Mouse (Mus musculus): ENCODE measurements around the gene Kcnq1.

DNA sequence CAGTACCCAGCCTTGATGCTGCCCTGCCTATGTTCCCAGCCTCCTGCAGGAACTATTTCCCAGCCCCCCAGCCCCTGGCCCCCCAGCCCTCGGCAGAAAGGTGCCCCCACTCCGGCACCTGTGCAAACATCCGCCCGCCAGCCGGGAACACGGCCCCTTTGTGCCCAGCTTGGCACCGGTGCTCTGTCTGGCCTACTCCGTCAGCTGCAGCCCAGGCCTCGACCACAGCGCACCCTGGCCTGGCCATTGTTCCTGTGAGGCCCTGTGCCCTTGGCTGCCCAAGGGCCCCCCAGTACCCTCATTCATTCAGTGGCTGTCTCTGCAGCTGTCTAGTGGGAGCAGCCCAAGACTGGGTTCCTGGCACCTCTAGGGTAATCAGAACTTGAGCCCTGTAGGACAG lies 80.2 kb downstream of the Kcnq1 start:
- TF ChIP-seq CTCF (IDR thresholded peaks at IDR 0.05 in 2 of 3, conservative IDR thresholded peaks at IDR 0.05 in 1 of 3; ENCODE audit: control insufficient read depth in 1 of 3, insufficient read depth in 1 of 3, low read depth in 2 of 3, low read length in 3 of 3, poor library complexity in 1 of 3, severe bottlenecking in 1 of 3) (no peak), EP300 (IDR thresholded peaks at IDR 0.05; ENCODE audit: low read depth in 1 of 2, low read length in 2 of 2) (no peak), USF1 (IDR thresholded peaks at IDR 0.05; ENCODE audit: low read depth, low read length) (no peak), BHLHE40 (IDR thresholded peaks at IDR 0.05; ENCODE audit: borderline replicate concordance, low read depth, low read length) (no peak), USF2 (IDR thresholded peaks at IDR 0.05; ENCODE audit: borderline replicate concordance in 1 of 2, insufficient read depth in 1 of 2, low read depth in 1 of 2, low read length in 2 of 2) (no peak), GATA1 (IDR thresholded peaks at IDR 0.05; ENCODE audit: low read depth, low read length) (no peak), NELFE (IDR thresholded peaks at IDR 0.05; ENCODE audit: low read depth, low read length) (no peak), SIN3A (IDR thresholded peaks at IDR 0.05; ENCODE audit: low read length) (no peak), ELF1 (IDR thresholded peaks at IDR 0.05; ENCODE audit: low read depth, low read length) (no peak), JUND (IDR thresholded peaks at IDR 0.05; ENCODE audit: low read depth, low read length) (no peak), CHD2 (IDR thresholded peaks at IDR 0.05; ENCODE audit: low read length) (no peak)

Measured in MEL (cell line).